Mouse (Mus musculus) hindlimb bud, embryonic 11.5 days (tissue): ENCODE measurements around the gene Galm.
"Not testable (repeated sequence)": the region's sequence is repeated elsewhere in the genome, so short reads cannot be mapped to it uniquely, and the experiment has no call there.

Source experiments
- DNase-seq: peaks from one replicate; pipeline ENCODE4 v3.0.0-alpha.2; 2012; ENCODE audit warnings: low read depth, low spot score; ENCODE audit errors: extremely low spot score

Galm gene

DNA sequence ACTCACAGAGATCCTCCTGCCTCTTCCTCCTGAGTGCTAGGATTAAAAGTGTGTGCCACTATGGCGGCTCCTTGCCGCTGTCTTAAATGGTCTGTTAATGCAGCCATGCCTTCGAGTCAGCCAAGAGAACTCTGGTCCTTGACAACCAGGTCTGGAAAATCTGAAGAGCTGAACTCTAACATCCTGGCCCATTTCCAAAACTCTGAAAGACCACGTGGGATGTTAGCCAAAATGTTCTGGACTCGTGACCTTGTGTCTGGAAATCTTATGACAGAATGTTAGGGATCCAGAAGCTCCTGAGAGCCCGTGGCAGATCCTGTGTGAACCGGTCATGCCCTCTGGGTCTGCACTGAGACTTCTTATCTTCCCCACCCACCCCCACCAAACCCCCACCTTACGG is 36.7 kb downstream of the Galm start:
- no peak for DNase-seq

DNA sequence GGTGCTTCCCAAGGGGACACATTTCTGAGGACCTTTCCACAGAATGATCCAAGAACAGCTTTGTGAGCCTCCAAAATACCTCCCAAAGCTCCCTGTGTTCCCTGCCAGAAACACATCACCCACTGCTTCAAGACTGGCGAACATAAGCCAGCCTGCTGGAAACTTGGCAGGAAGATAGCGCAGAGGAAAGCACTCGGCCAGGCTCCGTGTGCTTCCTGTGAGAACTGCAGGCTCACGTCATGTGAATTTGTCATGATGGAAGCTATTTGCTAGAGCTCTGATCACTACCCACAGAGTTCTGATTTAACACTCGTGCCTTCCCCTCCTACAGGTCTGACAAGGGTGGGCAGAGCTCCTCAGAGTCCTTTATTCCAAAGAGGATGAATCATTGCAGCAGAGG is 38.5 kb downstream of the Galm start:
- no peak for DNase-seq

DNA sequence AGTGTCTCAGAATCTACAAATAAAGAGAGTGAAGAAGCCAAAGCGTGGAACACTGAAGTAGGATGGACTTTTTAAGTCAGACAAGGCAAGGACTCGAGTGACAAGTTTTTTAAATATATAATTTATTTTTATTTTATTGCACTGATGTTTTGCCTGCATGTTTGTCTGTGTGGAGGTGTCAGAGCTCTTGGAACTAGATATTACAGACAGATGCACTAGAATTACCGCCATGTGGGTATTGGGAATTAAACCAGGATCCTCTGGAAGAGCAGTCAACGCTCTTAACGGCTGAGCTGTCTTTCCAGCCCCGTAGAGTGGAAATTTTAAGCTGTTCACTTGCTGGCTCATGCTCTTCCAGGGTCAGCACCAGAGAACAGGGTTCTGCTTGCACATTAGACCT is 39.1 kb downstream of the Galm start:
- DNase-seq = no peak

- no peak for DNase-seq
Measured at GRCm38 (mm10) chr17:80167436-80167835, 40.2 kb downstream of the Galm start.

DNA sequence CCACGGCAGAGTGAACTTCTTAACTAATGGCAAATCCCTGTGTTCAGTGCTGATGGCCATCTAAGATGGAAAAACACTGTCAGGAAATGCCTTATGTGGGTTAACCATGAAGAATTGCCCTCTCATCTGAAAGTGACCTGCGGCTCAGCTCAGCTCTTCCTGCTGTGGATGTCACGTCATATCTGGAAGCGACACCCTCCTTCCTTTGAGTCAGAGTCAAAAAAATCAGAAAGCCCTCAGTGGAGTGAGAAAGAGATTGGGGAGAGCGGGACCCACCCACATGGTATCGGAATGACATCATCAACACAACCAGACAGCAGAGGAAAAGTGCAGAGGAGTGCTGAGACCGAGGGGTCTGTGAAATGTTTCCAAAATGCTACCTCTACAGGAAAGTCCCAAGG is 40.6 kb downstream of the Galm start:
- no peak for DNase-seq

DNA sequence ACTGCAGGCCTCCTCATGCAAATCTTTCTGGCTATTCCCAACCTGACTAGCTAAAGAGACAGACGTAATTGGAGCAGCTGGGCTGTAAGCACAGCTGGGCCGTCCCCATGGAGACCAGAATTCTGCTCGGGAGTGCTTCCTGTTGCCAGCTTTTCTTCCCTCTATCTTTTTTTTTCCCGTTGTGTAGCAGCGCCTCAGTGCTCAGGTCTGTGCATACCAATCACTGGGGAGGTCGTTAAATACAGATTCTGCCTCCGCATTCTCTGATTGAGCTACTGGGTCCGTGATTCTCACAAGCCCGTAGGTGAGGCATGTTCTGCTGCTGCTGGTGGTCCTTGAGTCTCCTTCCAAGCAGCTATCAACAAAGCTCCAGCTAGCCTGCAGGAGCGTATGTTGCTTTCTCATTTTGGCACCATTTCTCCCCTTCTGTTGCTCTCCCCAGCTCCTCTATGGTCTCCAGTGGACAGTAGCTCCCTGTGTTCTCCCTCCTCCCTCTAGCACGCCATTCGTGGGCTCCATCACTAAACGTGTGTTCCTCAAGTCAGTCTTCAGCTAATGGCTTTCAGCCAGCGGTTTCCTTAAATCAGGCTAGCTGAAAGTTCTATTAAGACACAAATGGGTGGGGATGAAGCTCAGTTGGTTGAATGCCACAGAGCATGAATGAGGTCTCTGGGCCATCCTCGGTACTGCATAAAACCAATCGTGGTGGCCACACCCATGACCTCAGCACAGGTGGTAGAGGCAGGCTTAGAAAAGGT is 41.3 kb downstream of the Galm start:
- DNase-seq = peak; percentile 41

DNA sequence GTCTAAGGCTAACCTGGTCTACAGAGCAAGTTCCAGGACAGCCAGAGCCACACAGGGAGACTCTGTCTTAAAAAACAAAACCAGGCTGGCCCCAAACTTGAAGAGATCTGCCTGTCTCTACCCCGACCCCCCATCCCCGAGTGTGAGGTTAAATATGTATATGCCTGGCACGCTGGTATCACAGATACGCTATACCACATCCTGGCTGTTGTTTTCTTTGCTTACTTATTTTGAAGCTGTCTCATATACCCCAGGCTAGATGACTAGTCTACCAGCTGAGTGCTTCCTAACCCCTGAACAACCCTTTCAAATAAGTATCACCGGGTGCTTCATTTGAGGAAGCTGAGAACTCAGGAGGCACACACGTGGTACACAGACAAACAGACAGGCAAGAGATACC is 42.5 kb downstream of the Galm start:
- DNase-seq = no peak

- no peak for DNase-seq
Measured at GRCm38 (mm10) chr17:80170951-80171350, 43.7 kb downstream of the Galm start.

DNA sequence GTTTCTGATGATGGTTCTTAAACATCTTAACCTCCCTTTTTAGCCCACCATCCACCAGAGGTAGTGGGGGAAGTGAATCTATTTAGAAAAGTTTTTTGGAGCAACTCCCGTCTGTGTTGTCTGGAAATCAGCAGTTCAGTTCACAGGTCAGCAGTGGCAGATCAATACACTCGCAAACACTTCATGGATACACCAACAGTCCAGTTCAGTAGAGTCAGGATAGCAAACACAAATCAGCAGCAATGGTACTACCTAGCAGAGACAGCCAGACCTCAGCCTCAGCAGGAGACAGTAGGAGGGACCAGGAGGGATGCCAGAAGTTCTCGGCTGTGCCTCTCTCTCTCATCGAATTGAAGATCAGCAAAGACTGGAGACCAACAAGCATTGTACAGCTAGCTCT is 44.7 kb downstream of the Galm start:
- no peak for DNase-seq

GRCm38 (mm10) chr17:80172761-80173160 is 45.5 kb downstream of the Galm start:
- no peak for DNase-seq

GRCm38 (mm10) chr17:80173708-80174107 is 46.4 kb downstream of the Galm start:
- DNase-seq = no peak

DNA sequence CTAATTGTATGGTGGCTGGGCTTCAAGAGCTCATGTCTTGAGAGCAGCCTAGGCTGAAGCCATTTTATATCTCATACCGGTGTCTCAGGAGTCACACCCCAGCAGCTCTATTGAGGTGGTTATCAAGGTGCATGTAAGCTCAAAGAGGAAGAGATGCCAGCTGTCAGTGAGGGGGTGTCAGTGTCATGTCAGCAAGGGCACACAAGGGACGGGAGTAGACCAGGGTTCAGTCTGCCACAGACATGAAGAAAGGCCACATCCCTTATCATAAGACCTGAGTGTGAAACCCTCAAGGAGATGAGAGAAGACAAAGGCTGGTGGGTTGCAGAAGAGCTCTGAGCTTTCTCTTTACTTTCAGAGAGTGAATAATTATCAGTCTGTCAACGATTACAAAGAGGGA is 46.9 kb downstream of the Galm start:
- DNase-seq = no peak

DNA sequence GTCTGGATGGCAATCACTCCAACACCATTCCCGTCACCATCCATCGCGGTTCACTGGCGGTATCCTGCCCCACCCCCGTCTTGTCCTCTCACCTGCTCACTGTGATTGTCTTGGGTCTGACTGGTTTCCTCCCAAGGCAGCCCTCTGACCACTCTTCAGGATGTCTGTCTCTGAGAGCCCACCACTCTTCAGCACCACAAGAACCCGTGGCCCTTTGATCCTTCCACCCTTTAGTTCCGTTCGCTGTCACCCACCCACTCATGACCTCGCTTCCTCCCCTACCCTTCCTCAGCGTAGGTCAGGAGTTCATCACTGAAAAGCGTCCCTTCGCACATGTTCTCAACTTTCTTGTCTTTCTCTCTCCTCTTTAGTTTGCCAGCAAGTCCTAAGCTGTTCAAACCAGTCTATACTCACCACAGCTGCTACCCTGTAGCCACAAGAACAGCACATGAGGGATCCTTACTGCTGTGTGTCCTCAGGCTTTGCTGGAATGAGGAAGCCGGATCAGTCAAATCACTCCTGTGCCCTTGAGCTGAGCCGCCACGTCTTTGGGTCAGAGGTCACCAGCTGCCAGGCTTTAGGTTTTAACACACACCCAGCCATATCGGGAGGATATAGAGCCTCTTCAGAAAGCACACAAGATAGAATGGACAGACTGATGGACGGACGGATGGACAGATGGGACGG is 47.6 kb downstream of the Galm start:
- no peak for DNase-seq

DNA sequence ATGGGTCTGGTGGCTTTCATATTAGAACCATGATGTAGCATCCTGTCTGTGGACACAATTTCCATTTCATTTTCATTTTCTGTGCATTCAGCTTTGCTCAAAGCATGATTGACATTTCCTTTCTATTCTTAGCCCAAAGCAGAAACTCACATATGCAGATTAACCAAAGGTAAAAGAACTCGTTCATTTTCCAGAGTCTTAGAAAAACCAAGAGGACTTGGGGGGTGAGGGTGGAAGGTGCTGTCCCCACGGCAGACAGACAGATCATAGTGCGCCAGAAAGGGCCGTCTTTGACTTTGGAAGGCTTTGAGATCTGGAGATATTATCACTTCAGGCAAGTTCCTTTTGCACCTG is 48.1 kb downstream of the Galm start:
- DNase-seq = no peak

DNA sequence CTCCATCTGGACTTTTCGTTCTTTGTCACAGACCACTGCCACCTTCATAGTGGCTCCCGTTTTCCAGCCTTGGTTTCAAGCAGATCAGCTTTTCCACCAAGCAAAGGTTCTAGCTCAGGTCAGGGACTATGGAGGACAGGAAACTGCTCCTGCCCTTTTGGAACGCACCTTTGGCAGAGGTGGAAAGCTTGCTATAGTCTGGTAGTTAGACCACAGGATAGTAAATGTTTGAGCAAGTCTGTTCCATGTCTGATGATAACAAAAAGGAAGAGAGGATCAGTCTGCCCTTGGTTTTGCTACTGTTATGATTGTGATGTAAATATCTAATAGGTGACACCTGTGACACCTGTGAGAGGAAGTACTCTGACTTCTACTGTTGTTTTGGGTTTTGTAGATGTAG is 48.7 kb downstream of the Galm start:
- no peak for DNase-seq

GRCm38 (mm10) chr17:80178846-80179245 is 51.6 kb downstream of the Galm start:
- not testable (repeated sequence) for DNase-seq

DNA sequence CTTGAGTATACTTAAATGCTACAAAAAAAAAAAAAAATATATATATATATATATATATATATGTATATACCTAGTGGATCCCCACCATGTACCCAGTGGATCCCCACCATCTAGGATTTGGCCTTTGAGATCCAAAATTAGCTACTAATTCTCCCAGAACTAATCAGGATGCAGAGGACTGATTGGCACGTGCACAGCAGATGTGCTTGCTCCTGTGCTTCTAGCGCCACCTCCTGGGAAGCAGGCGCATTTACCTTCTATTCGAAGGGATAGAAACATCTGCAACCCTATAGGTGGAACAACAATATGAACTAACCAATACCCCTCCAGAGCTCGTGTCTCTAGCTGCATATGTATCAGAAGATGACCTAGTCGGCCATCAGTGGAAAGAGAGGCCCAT is 52.7 kb downstream of the Galm start:
- DNase-seq = peak; percentile 61

DNA sequence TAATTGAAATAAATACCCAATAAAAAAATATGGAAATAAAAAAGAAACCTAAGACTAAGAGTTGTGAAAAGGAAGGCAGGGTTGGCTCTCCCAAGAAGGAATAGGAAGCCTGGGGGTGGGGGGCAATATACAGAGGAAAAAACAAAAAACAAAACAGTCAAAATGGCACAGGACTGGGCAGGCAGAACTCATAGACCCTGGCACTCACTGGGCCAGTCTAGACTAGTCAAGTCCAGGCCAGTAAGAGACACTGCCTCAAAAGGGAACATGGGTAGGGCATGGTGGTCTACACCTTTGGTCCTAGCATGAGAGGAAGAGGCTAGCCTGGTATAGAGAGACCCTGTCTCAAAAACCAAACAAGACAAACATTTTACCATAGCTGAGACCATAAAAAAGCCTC is 53.2 kb downstream of the Galm start:
- no peak for DNase-seq

GRCm38 (mm10) chr17:80183615-80184014 is 56.3 kb downstream of the Galm start:
- no peak for DNase-seq

DNA sequence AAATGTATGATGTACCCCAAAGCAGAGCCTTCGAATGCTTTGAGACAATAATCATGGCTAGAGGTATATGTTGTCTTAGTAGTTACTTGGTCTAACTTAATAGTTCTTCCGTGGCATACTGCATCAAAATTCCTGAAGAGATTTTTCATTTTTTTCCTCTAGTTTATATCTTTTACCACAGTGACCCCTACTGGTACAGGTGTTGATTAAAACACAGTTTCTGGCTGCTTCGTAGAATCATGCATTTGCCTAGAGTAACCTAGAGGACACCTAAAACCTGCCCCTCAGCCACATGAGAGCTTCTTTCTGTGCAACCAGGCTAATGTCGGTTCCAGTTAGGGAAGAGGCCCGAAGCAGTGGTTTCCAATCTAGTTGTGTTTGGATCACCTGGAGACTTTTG is 65.8 kb downstream of the Galm start:
- no peak for DNase-seq

DNA sequence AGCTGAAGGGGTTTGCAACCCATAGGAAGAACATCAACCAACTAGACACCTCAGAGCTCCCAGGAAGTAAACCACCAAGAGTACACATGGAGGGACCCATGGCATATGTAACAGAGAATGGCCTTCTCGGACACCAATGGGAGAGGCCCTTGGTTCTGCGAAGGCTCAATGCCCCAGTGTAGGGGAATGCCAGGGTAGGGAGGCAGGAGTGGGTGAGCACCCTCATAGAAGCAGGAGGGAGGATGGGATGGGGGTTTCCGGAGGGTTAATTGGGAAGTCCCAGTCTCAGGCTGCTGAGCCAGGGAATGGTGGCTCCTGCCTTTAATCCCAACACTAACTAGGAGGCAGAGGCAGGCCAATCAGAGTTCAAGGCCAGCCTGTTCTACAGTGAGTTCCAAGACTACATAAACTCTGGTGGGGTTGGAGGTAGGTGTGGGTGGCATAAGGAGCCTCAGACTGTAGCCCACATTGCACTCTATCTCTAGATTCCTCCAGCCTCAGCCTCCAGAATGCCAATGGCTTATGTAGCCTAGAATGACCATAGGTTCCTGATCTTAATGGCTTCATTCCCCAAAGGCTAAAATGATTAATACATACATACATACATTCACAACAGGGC is 72.0 kb downstream of the Galm start:
- DNase-seq = no peak

- DNase-seq = no peak
Measured at GRCm38 (mm10) chr17:80205657-80206056, 78.4 kb downstream of the Galm start.
